Mouse (Mus musculus): ENCODE measurements at regions not wholly inside any gene's neighbourhood (a gene's known extent, or its start where the extent isn't known, plus 50 kb on each side); places are given as distances from the start of the nearest gene placed in this dataset.
A peak's percentile ranks its signal among the peaks of the same experiment; 100 is the strongest.

DNA sequence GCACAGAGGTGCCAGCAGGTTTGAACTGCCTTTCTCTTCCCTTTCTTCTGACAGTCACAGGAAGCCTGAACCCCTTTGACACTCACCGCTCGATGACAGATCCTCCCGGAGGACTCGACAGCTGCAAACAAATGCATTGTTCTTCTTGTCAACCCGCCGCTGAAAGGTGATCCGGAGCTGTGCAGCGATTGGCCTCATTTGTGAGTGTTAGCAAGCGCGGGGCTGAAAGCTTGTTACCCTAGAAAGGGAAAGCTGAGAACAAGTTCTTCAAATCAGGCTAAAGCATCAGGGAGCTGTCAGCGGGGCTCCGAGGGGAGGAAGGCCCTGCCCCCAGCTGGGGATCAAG lies 154.1 kb downstream of the Gm45692 start:
- WGBS = 1% methylated on average over 12 of the region's 12 CpGs
- Histone ChIP-seq H3K36me3 (ENCODE audit: control insufficient read depth, insufficient read depth, low read length) (no peaks in the 10 kb centered on the region), H3K4me3 (ENCODE audit: low read depth, low read length) (no peak overlapping the region), H3K27me3 (replicated peaks; ENCODE audit: control insufficient read depth, insufficient read depth, low read length) (peaks cover 7% of the 10 kb centered on the region; the same call in 1 of the 2 replicates), H3K4me2 (no peak overlapping the region), H3K9ac (ENCODE audit: low read depth, low read length) (no peak overlapping the region), H3K9me3 (ENCODE audit: control insufficient read depth, low read length) (no peaks in the 10 kb centered on the region), H3K4me1 (replicated peaks; ENCODE audit: control insufficient read depth, insufficient read depth, low read length) (peaks cover 4% of the 10 kb centered on the region; the same call in 1 of the 2 replicates), H3K27ac (ENCODE audit: low read depth, low read length) (no peak overlapping the region)
- DNase-seq (ENCODE audit: low spot score) (no peak), ATAC-seq (replicated peaks; ENCODE audit: low FRiP score) (no peak)

DNA sequence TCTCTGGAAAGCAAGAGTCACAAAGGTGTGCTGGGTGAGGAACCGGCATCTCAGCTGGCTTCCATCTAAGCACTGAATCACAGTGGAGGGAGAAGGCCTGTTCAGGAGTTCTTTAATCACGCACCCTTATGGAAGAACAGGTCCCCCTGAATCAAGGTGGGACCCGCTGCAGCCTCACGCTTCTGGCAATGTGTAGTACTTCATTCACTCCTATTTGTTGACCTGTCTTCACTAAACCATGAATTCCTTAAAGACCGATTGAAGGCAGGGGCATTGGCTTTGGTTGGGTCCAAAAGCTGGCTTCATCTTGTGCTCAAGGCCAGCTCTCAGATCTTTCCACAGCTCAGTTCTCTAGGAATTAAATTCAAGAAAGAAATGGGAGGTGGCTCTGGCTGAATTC lies 154.5 kb downstream of the Gm45692 start:
- no peak overlapping the region for H3K4me2 ChIP-seq
- no peak overlapping the region for H3K4me3 ChIP-seq (ENCODE audit: low read depth, low read length)
- no peaks in the 10 kb centered on the region for H3K9me3 ChIP-seq (ENCODE audit: control insufficient read depth, low read length)
- no peak for DNase-seq (ENCODE audit: low spot score)
- no peak overlapping the region for H3K9ac ChIP-seq (ENCODE audit: low read depth, low read length)
- peaks cover 7% of the 10 kb centered on the region; the same call in 1 of the 2 replicates for H3K27me3 ChIP-seq (replicated peaks; ENCODE audit: control insufficient read depth, insufficient read depth, low read length)
- no peaks in the 10 kb centered on the region for H3K36me3 ChIP-seq (ENCODE audit: control insufficient read depth, insufficient read depth, low read length)
- ATAC-seq (replicated peaks; ENCODE audit: low FRiP score) = no peak
- 52% methylated on average over 5 of the region's 5 CpGs for WGBS
- H3K4me1 ChIP-seq (replicated peaks; ENCODE audit: control insufficient read depth, insufficient read depth, low read length) = peaks cover 4% of the 10 kb centered on the region; the same call in 1 of the 2 replicates
- H3K27ac ChIP-seq (ENCODE audit: low read depth, low read length) = no peak overlapping the region

DNA sequence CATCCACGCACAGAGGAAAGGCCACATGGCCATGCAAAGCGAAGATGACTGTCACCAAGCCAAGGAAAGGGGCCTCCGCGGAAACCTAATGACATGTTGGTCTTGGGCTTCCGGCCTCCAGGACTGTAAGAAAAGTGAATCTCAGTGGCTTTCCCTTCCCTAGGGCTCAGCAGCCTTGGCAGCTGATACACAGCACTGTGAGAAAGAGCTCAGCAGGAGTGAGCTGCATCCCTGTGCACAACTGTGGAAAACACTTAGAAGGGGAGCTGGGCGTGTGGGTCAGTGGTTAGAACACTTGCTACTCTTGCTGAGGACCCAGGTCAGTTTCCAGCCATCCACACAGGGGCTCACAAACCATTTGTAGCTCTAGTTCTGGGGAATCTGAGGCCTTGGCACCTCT lies 155.1 kb downstream of the Gm45692 start:
- DNase-seq (ENCODE audit: low spot score) = no peak
- 86% methylated on average over 6 of the region's 6 CpGs for WGBS
- H3K27ac ChIP-seq (ENCODE audit: low read depth, low read length) = no peak overlapping the region
- ATAC-seq (replicated peaks; ENCODE audit: low FRiP score) = no peak
- H3K27me3 ChIP-seq (replicated peaks; ENCODE audit: control insufficient read depth, insufficient read depth, low read length) = peaks cover 7% of the 10 kb centered on the region; the same call in 1 of the 2 replicates
- H3K9ac ChIP-seq (ENCODE audit: low read depth, low read length) = no peak overlapping the region
- H3K4me1 ChIP-seq (replicated peaks; ENCODE audit: control insufficient read depth, insufficient read depth, low read length) = peaks cover 4% of the 10 kb centered on the region; the same call in 1 of the 2 replicates
- H3K4me3 ChIP-seq (ENCODE audit: low read depth, low read length) = no peak overlapping the region
- no peaks in the 10 kb centered on the region for H3K9me3 ChIP-seq (ENCODE audit: control insufficient read depth, low read length)
- no peaks in the 10 kb centered on the region for H3K36me3 ChIP-seq (ENCODE audit: control insufficient read depth, insufficient read depth, low read length)
- no peak overlapping the region for H3K4me2 ChIP-seq

DNA sequence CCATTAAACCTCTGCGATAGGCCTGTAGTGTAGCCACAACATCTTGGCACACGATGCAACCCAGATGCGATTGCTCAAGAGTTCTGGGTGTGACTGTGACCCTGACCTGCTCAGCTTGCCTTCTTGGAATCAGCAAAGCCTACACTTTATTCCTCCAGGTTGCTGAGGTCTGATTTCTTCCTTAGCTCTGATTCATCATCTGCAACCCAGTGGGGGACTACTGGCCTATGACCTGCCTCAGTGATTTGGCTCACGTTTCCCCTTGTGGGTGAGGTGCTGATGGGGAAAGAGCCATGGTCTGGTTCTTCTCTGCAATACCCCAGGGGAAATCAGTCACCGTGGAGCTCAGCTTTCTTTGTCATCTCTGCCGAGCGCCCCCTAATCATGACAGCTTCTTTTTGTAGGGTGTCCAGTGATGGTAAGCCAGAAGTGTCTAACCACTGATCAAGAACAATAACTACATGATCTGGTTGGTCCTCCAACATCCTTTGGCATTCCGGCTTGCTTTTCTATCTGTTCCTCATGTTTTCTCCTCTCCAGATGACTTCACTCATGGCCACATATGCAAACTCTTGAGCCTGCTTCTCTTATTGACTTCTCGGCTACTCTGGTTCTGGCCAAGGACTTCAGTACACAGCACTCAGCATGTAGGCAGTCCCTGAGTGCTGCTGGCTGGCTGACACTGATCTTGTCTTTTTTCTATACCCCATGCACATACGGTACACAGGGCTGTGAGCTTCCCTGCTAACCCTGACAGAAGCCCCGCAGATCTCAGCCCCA lies 163.0 kb downstream of the Gm45692 start:
- 79% methylated on average over 11 of the region's 11 CpGs for WGBS
- H3K4me3 ChIP-seq (ENCODE audit: low read depth, low read length) = no peak overlapping the region
- H3K27me3 ChIP-seq (replicated peaks; ENCODE audit: control insufficient read depth, insufficient read depth, low read length) = no peaks in the 10 kb centered on the region
- no peaks in the 10 kb centered on the region for H3K36me3 ChIP-seq (ENCODE audit: control insufficient read depth, insufficient read depth, low read length)
- ATAC-seq (replicated peaks; ENCODE audit: low FRiP score) (no peak), DNase-seq (ENCODE audit: low spot score) (no peak)
- H3K27ac ChIP-seq (ENCODE audit: low read depth, low read length) = no peak overlapping the region
- no peaks in the 10 kb centered on the region for H3K4me1 ChIP-seq (replicated peaks; ENCODE audit: control insufficient read depth, insufficient read depth, low read length)
- H3K9me3 ChIP-seq (ENCODE audit: control insufficient read depth, low read length) = no peaks in the 10 kb centered on the region
- H3K9ac ChIP-seq (ENCODE audit: low read depth, low read length) = no peak overlapping the region
- no peak overlapping the region for H3K4me2 ChIP-seq

DNA sequence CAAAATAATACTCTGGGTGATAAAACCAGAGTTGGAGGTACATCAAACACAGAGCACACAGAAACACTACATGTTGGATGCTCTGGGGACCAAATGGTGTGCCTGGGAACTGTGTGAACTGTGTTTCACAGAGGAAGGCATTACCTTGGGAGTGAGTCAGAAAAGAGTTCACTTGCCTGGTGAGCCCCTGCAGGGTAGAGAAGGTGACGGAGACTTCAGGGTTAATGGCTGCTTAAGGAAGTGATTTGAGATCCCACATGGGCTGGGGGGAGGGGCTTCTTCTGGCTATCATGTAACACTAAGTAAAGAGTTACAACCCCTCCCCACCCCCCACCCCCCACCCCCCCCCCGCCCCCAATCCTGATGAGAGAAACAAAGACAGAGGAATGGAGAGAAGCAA lies 164.6 kb downstream of the Gm45692 start:
- no peak overlapping the region for H3K4me3 ChIP-seq (ENCODE audit: low read depth, low read length)
- H3K4me1 ChIP-seq (replicated peaks; ENCODE audit: control insufficient read depth, insufficient read depth, low read length) = no peaks in the 10 kb centered on the region
- H3K9ac ChIP-seq (ENCODE audit: low read depth, low read length) = no peak overlapping the region
- DNase-seq (ENCODE audit: low spot score) = no peak
- no peak overlapping the region for H3K4me2 ChIP-seq
- H3K27ac ChIP-seq (ENCODE audit: low read depth, low read length) = no peak overlapping the region
- H3K36me3 ChIP-seq (ENCODE audit: control insufficient read depth, insufficient read depth, low read length) = no peaks in the 10 kb centered on the region
- no peak for ATAC-seq (replicated peaks; ENCODE audit: low FRiP score)
- 63% methylated on average over 2 of the region's 2 CpGs for WGBS
- H3K9me3 ChIP-seq (ENCODE audit: control insufficient read depth, low read length) = no peaks in the 10 kb centered on the region
- H3K27me3 ChIP-seq (replicated peaks; ENCODE audit: control insufficient read depth, insufficient read depth, low read length) = no peaks in the 10 kb centered on the region

DNA sequence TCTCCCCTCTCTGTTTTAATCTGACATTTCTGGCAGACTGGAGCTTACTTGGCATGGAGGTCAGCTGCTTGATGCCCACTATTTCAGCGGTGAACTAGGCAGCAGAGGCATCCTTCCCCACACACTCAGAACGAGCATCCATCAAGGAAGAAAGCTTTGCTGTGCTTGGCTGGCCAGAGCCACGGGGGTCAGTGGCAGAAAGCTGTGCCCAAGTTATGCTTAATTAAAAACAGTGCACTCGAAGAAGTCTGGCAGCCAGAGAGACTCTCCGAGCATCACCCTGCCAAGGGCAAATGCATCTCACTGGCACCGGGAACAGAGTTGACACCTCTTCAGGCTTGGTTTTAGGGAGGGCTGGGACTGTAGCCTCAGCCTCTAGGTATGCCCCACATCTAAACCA lies 168.3 kb downstream of the Gm45692 start:
- Histone ChIP-seq H3K4me1 (replicated peaks; ENCODE audit: control insufficient read depth, insufficient read depth, low read length) (no peaks in the 10 kb centered on the region), H3K27ac (ENCODE audit: low read depth, low read length) (no peak overlapping the region), H3K4me3 (ENCODE audit: low read depth, low read length) (no peak overlapping the region), H3K9ac (ENCODE audit: low read depth, low read length) (no peak overlapping the region), H3K4me2 (no peak overlapping the region), H3K27me3 (replicated peaks; ENCODE audit: control insufficient read depth, insufficient read depth, low read length) (no peaks in the 10 kb centered on the region), H3K9me3 (ENCODE audit: control insufficient read depth, low read length) (no peaks in the 10 kb centered on the region), H3K36me3 (ENCODE audit: control insufficient read depth, insufficient read depth, low read length) (no peaks in the 10 kb centered on the region)
- ATAC-seq (replicated peaks; ENCODE audit: low FRiP score) (no peak), DNase-seq (ENCODE audit: low spot score) (no peak)
- 60% methylated on average over 6 of the region's 6 CpGs for WGBS

DNA sequence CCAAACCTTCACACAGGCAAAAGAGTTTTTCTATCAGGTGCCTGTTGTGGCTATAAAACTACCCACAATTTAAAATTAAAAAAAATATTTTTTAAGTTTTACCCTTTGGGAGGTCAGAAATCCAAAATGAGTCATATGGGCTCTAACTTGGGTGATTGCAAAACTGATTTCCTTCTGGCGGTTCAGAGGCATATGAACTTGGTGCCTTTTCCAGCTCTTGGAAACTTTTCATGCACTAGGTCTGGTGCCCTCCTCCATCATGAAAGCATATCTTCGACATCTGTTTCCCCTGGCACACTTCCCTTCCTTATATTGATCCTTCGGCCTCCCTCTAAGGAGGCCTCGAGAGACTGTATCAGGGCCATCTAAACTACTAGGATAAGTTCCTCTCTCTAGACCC lies 168.8 kb downstream of the Gm45692 start:
- H3K36me3 ChIP-seq (ENCODE audit: control insufficient read depth, insufficient read depth, low read length) = no peaks in the 10 kb centered on the region
- H3K4me3 ChIP-seq (ENCODE audit: low read depth, low read length) = no peak overlapping the region
- no peak overlapping the region for H3K4me2 ChIP-seq
- no peak overlapping the region for H3K9ac ChIP-seq (ENCODE audit: low read depth, low read length)
- DNase-seq (ENCODE audit: low spot score) (no peak), ATAC-seq (replicated peaks; ENCODE audit: low FRiP score) (no peak)
- H3K27ac ChIP-seq (ENCODE audit: low read depth, low read length) = no peak overlapping the region
- H3K27me3 ChIP-seq (replicated peaks; ENCODE audit: control insufficient read depth, insufficient read depth, low read length) = no peaks in the 10 kb centered on the region
- no peaks in the 10 kb centered on the region for H3K4me1 ChIP-seq (replicated peaks; ENCODE audit: control insufficient read depth, insufficient read depth, low read length)
- 73% methylated on average over 4 of the region's 4 CpGs for WGBS
- no peaks in the 10 kb centered on the region for H3K9me3 ChIP-seq (ENCODE audit: control insufficient read depth, low read length)

DNA sequence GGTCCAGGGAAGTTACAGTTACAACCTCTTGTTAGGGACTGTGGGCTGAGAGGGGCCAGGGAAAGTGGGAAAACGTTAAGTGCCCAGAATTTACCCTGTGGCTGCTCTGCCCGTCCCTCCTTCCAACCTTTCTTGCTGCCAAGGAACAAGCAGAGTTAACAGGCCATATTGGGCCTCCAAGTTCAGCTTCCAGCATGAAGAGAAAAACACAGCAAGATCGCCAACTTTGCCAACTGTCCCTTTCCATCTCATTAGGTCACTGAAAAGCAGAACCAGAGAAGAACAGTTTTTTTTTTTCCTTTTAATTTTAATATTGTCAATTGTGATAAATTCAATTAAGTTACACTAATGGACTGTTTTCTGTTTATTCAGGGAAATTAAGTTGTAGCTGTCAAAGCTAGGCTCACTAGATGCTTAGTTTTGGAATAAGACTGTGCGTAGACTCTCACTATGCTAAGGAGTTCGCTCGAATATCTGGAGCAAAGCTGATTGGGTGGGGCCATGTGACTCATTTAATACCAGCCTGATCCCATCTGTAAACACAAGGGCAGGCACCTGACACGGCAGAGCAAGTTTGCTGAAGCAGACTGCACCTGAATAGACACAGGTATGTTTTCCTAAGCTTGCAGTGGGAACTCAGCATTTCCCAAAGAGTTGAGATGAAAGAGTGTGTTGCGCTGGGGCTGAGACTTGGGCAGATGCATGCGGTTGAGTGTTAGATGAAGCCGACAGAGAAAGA lies 178.9 kb downstream of the Gm45692 start:
- H3K4me3 ChIP-seq (ENCODE audit: low read depth, low read length) = no peak overlapping the region
- H3K9ac ChIP-seq (ENCODE audit: low read depth, low read length) = no peak overlapping the region
- 81% methylated on average over 10 of the region's 10 CpGs for WGBS
- ATAC-seq (replicated peaks; ENCODE audit: low FRiP score) (no peak), DNase-seq (ENCODE audit: low spot score) (no peak)
- H3K4me2 ChIP-seq = no peak overlapping the region
- no peaks in the 10 kb centered on the region for H3K27me3 ChIP-seq (replicated peaks; ENCODE audit: control insufficient read depth, insufficient read depth, low read length)
- no peaks in the 10 kb centered on the region for H3K4me1 ChIP-seq (replicated peaks; ENCODE audit: control insufficient read depth, insufficient read depth, low read length)
- H3K27ac ChIP-seq (ENCODE audit: low read depth, low read length) = no peak overlapping the region
- H3K9me3 ChIP-seq (ENCODE audit: control insufficient read depth, low read length) = no peaks in the 10 kb centered on the region
- no peaks in the 10 kb centered on the region for H3K36me3 ChIP-seq (ENCODE audit: control insufficient read depth, insufficient read depth, low read length)

DNA sequence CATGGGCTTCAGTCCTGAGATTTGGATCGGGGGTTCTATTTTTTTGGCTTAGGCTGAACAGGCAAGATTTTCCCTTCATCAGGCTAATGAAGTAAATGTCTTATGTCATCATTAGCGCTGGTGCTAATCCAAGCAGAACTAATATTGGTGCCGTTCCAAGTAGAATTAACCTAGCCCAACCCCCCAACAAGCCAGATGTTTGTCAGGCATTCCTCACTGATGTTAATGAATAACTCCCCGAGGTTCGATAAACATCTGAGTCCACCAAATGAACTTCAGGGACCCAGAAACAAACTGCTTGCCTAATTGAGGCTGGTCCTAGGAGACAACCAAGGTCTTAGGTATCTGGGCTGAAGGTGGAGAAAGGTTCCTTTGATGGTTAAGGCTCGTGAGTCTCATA lies 180.9 kb downstream of the Gm45692 start:
- ATAC-seq (replicated peaks; ENCODE audit: low FRiP score) (no peak), DNase-seq (ENCODE audit: low spot score) (no peak)
- Histone ChIP-seq H3K4me1 (replicated peaks; ENCODE audit: control insufficient read depth, insufficient read depth, low read length) (no peaks in the 10 kb centered on the region), H3K27me3 (replicated peaks; ENCODE audit: control insufficient read depth, insufficient read depth, low read length) (no peaks in the 10 kb centered on the region), H3K4me3 (ENCODE audit: low read depth, low read length) (no peak overlapping the region), H3K9me3 (ENCODE audit: control insufficient read depth, low read length) (no peaks in the 10 kb centered on the region), H3K4me2 (peak overlapping the region; percentile 20; the same call in 1 of the 2 replicates), H3K9ac (ENCODE audit: low read depth, low read length) (no peak overlapping the region), H3K36me3 (ENCODE audit: control insufficient read depth, insufficient read depth, low read length) (no peaks in the 10 kb centered on the region), H3K27ac (ENCODE audit: low read depth, low read length) (no peak overlapping the region)
- WGBS = 54% methylated on average over 6 of the region's 6 CpGs
